Mouse (Mus musculus) adrenal gland, adult 18-20 months (tissue): ENCODE results near the gene Insl6. TPM values are rescaled to one million over a fixed set of nuclear protein-coding genes. Genes with fewer than 3 reads are reported as not detected.

Experiments
- DNase-seq, 2 experiments: peaks; one replicate each; pipeline ENCODE4 v3.0.0; 2021 to 2022; ENCODE audit warnings: low spot score in 2 of 2
- total RNA-seq, 2 experiments: library from RNA; stranded (reverse); gene quantifications; 1 replicate in 1 of 2; 2 replicates in 1 of 2; pipeline ENCODE4 v1.2.3; 2021

Gene Insl6
- total RNA-seq, 2 experiments from 2014 or later = 0.76 to 1.5 TPM

GRCm38 (mm10) chr19:29356281-29356680 is 31.1 kb upstream of the Insl6 start:
- DNase-seq = no peak

GRCm38 (mm10) chr19:29354895-29355877 is 30.0 kb upstream of the Insl6 start:
- DNase-seq = peak; percentile 86 to 91

GRCm38 (mm10) chr19:29350991-29351390 is 25.8 kb upstream of the Insl6 start:
- no peak for DNase-seq

- DNase-seq = no peak
These were observed 20.5 kb upstream of the Insl6 start for GRCm38 (mm10) chr19:29345636-29346035.

GRCm38 (mm10) chr19:29344868-29345267 is 19.7 kb upstream of the Insl6 start:
- DNase-seq = no peak

GRCm38 (mm10) chr19:29342281-29342680 is 17.1 kb upstream of the Insl6 start:
- no peak for DNase-seq

GRCm38 (mm10) chr19:29341029-29341428 is 15.9 kb upstream of the Insl6 start:
- DNase-seq = no peak

GRCm38 (mm10) chr19:29336624-29337023 is 11.5 kb upstream of the Insl6 start:
- no peak for DNase-seq

GRCm38 (mm10) chr19:29334068-29334745 is 9.1 kb upstream of the Insl6 start, which contains the start of gene Rln1:
Gene Rln1 (minus strand): TSS chr19:29334670.
- no peak for DNase-seq

GRCm38 (mm10) chr19:29326822-29327552 is 1.8 kb upstream of the Insl6 start:
- no peak for DNase-seq

- no peak for DNase-seq
These were observed 1.2 kb upstream of the Insl6 start for GRCm38 (mm10) chr19:29326396-29326795.

- no peak for DNase-seq
These were observed 660 bp upstream of the Insl6 start for GRCm38 (mm10) chr19:29325852-29326180.

- DNase-seq = no peak
These were observed 1.6 kb downstream of the Insl6 start for GRCm38 (mm10) chr19:29323416-29324049.

GRCm38 (mm10) chr19:29312661-29313060 is 12.5 kb downstream of the Insl6 start:
- no peak for DNase-seq

- no peak for DNase-seq
These were observed 13.4 kb downstream of the Insl6 start for GRCm38 (mm10) chr19:29311791-29312190.

GRCm38 (mm10) chr19:29308832-29309231 is 16.3 kb downstream of the Insl6 start:
- no peak for DNase-seq

- DNase-seq = no peak
These were observed 23.0 kb downstream of the Insl6 start for GRCm38 (mm10) chr19:29302119-29302518.

- DNase-seq = no peak
These were observed 24.2 kb downstream of the Insl6 start for GRCm38 (mm10) chr19:29300919-29301318.

- no peak for DNase-seq
These were observed 27.8 kb downstream of the Insl6 start for GRCm38 (mm10) chr19:29297366-29297765.

- DNase-seq = no peak
These were observed 29.0 kb downstream of the Insl6 start for GRCm38 (mm10) chr19:29296166-29296565.

GRCm38 (mm10) chr19:29294756-29295155 is 30.4 kb downstream of the Insl6 start:
- no peak for DNase-seq
